Mouse (Mus musculus): ENCODE measurements at regions not wholly inside any gene's neighbourhood (a gene's known extent, or its start where the extent isn't known, plus 50 kb on each side); places are given as distances from the start of the nearest gene placed in this dataset.

- H3K27ac ChIP-seq, result no peak overlapping the region
- no peaks in the 10 kb centered on the region for H3K4me1 ChIP-seq
- 81% methylated on average over 2 of the region's 2 CpGs for WGBS
- no peak overlapping the region for H3K4me2 ChIP-seq (replicated peaks)
- no peak overlapping the region for H3K4me3 ChIP-seq
- no peak for ATAC-seq (ENCODE audit: low FRiP score)
- no peaks in the 10 kb centered on the region for H3K27me3 ChIP-seq
- H3K9ac ChIP-seq, result no peak overlapping the region
- H3K36me3 ChIP-seq, result no peaks in the 10 kb centered on the region
- H3K9me3 ChIP-seq (replicated peaks), result no peaks in the 10 kb centered on the region
Measured at GRCm38 (mm10) chr15:7663888-7664287, 146.8 kb upstream of the Gdnf start.

- no peak overlapping the region for H3K4me2 ChIP-seq (replicated peaks)
- H3K9me3 ChIP-seq (replicated peaks), result no peaks in the 10 kb centered on the region
- no peaks in the 10 kb centered on the region for H3K36me3 ChIP-seq
- no peaks in the 10 kb centered on the region for H3K27me3 ChIP-seq
- no peak for ATAC-seq (ENCODE audit: low FRiP score)
- H3K27ac ChIP-seq, result no peak overlapping the region
- no peaks in the 10 kb centered on the region for H3K4me1 ChIP-seq
- 75% methylated on average over 8 of the region's 8 CpGs for WGBS
- H3K9ac ChIP-seq, result no peak overlapping the region
- no peak overlapping the region for H3K4me3 ChIP-seq
Measured at GRCm38 (mm10) chr15:7669631-7670030, 141.0 kb upstream of the Gdnf start.

GRCm38 (mm10) chr15:7676970-7677369, 133.7 kb upstream of the Gdnf start:
- no peak overlapping the region for H3K4me3 ChIP-seq
- WGBS, result 66% methylated on average over 1 of the region's 1 CpGs
- no peaks in the 10 kb centered on the region for H3K27me3 ChIP-seq
- ATAC-seq (ENCODE audit: low FRiP score), result no peak
- H3K27ac ChIP-seq, result no peak overlapping the region
- no peaks in the 10 kb centered on the region for H3K9me3 ChIP-seq (replicated peaks)
- no peaks in the 10 kb centered on the region for H3K4me1 ChIP-seq
- no peaks in the 10 kb centered on the region for H3K36me3 ChIP-seq
- no peak overlapping the region for H3K9ac ChIP-seq
- H3K4me2 ChIP-seq (replicated peaks), result no peak overlapping the region

- no peak overlapping the region for H3K27ac ChIP-seq
- no peak overlapping the region for H3K4me2 ChIP-seq (replicated peaks)
- H3K36me3 ChIP-seq, result no peaks in the 10 kb centered on the region
- no peaks in the 10 kb centered on the region for H3K4me1 ChIP-seq
- ATAC-seq (ENCODE audit: low FRiP score), result no peak
- H3K9me3 ChIP-seq (replicated peaks), result no peaks in the 10 kb centered on the region
- no peak overlapping the region for H3K9ac ChIP-seq
- no peak overlapping the region for H3K4me3 ChIP-seq
- WGBS, result 95% methylated on average over 8 of the region's 8 CpGs
- no peaks in the 10 kb centered on the region for H3K27me3 ChIP-seq
Measured at GRCm38 (mm10) chr15:7678711-7679110, 131.9 kb upstream of the Gdnf start.

GRCm38 (mm10) chr15:7681011-7681410, 129.6 kb upstream of the Gdnf start:
- Histone ChIP-seq H3K27ac (no peak overlapping the region), H3K4me3 (no peak overlapping the region), H3K4me2 (replicated peaks) (no peak overlapping the region), H3K27me3 (no peaks in the 10 kb centered on the region), H3K9me3 (replicated peaks) (no peaks in the 10 kb centered on the region), H3K4me1 (no peaks in the 10 kb centered on the region), H3K36me3 (no peaks in the 10 kb centered on the region), H3K9ac (no peak overlapping the region)
- ATAC-seq (ENCODE audit: low FRiP score), result no peak
- 84% methylated on average over 4 of the region's 4 CpGs for WGBS

GRCm38 (mm10) chr15:7683235-7683974, 127.2 kb upstream of the Gdnf start:
- no peak overlapping the region for H3K4me2 ChIP-seq (replicated peaks)
- no peaks in the 10 kb centered on the region for H3K27me3 ChIP-seq
- H3K27ac ChIP-seq, result no peak overlapping the region
- no peak overlapping the region for H3K9ac ChIP-seq
- no peak for ATAC-seq (ENCODE audit: low FRiP score)
- no peak overlapping the region for H3K4me3 ChIP-seq
- WGBS, result 60% methylated on average over 8 of the region's 8 CpGs
- no peaks in the 10 kb centered on the region for H3K36me3 ChIP-seq
- H3K4me1 ChIP-seq, result no peaks in the 10 kb centered on the region
- no peaks in the 10 kb centered on the region for H3K9me3 ChIP-seq (replicated peaks)

- no peak overlapping the region for H3K4me3 ChIP-seq
- no peak for ATAC-seq (ENCODE audit: low FRiP score)
- H3K9ac ChIP-seq, result no peak overlapping the region
- H3K27me3 ChIP-seq, result no peaks in the 10 kb centered on the region
- H3K36me3 ChIP-seq, result no peaks in the 10 kb centered on the region
- WGBS, result 75% methylated on average over 1 of the region's 1 CpGs
- no peaks in the 10 kb centered on the region for H3K9me3 ChIP-seq (replicated peaks)
- H3K4me2 ChIP-seq (replicated peaks), result no peak overlapping the region
- no peak overlapping the region for H3K27ac ChIP-seq
- H3K4me1 ChIP-seq, result no peaks in the 10 kb centered on the region
Measured at GRCm38 (mm10) chr15:7691251-7691650, 119.4 kb upstream of the Gdnf start.

GRCm38 (mm10) chr15:7692096-7692495, 118.5 kb upstream of the Gdnf start:
- no peak for ATAC-seq (ENCODE audit: low FRiP score)
- WGBS, result 83% methylated on average over 3 of the region's 3 CpGs
- no peak overlapping the region for H3K27ac ChIP-seq

GRCm38 (mm10) chr15:7694037-7694436, 116.6 kb upstream of the Gdnf start:
- no peak overlapping the region for H3K9ac ChIP-seq
- 90% methylated on average over 5 of the region's 5 CpGs for WGBS
- H3K4me2 ChIP-seq (replicated peaks), result no peak overlapping the region
- ATAC-seq (ENCODE audit: low FRiP score), result no peak
- no peaks in the 10 kb centered on the region for H3K9me3 ChIP-seq (replicated peaks)
- no peaks in the 10 kb centered on the region for H3K4me1 ChIP-seq
- H3K27ac ChIP-seq, result no peak overlapping the region
- H3K4me3 ChIP-seq, result no peak overlapping the region
- H3K27me3 ChIP-seq, result no peaks in the 10 kb centered on the region
- no peaks in the 10 kb centered on the region for H3K36me3 ChIP-seq

More at GRCm38 (mm10) chr15:7692096-7692495, 118.5 kb upstream of the Gdnf start:
- Histone ChIP-seq H3K9ac (no peak overlapping the region), H3K9me3 (replicated peaks) (no peaks in the 10 kb centered on the region), H3K4me3 (no peak overlapping the region), H3K4me1 (no peaks in the 10 kb centered on the region), H3K4me2 (replicated peaks) (no peak overlapping the region), H3K27me3 (no peaks in the 10 kb centered on the region), H3K36me3 (no peaks in the 10 kb centered on the region)

- Histone ChIP-seq H3K36me3 (no peaks in the 10 kb centered on the region), H3K9ac (no peak overlapping the region)
Measured at GRCm38 (mm10) chr15:7697724-7698123, 112.9 kb upstream of the Gdnf start.

GRCm38 (mm10) chr15:7708836-7709235, 101.8 kb upstream of the Gdnf start:
- Histone ChIP-seq H3K27ac (no peak overlapping the region), H3K27me3 (no peaks in the 10 kb centered on the region), H3K4me1 (no peaks in the 10 kb centered on the region), H3K9me3 (replicated peaks) (no peaks in the 10 kb centered on the region), H3K9ac (no peak overlapping the region), H3K36me3 (no peaks in the 10 kb centered on the region), H3K4me2 (replicated peaks) (no peak overlapping the region), H3K4me3 (no peak overlapping the region)
- 93% methylated on average over 5 of the region's 5 CpGs for WGBS
- ATAC-seq (ENCODE audit: low FRiP score), result no peak

More at GRCm38 (mm10) chr15:7697724-7698123, 112.9 kb upstream of the Gdnf start:
- no peak overlapping the region for H3K4me2 ChIP-seq (replicated peaks)
- ATAC-seq (ENCODE audit: low FRiP score), result no peak
- H3K9me3 ChIP-seq (replicated peaks), result no peaks in the 10 kb centered on the region
- no peak overlapping the region for H3K4me3 ChIP-seq
- WGBS, result 67% methylated on average over 3 of the region's 3 CpGs
- H3K4me1 ChIP-seq, result no peaks in the 10 kb centered on the region
- no peaks in the 10 kb centered on the region for H3K27me3 ChIP-seq
- H3K27ac ChIP-seq, result no peak overlapping the region

GRCm38 (mm10) chr15:7714641-7715040, 96.0 kb upstream of the Gdnf start:
- Histone ChIP-seq H3K9ac (no peak overlapping the region), H3K4me3 (no peak overlapping the region), H3K36me3 (no peaks in the 10 kb centered on the region), H3K4me1 (no peaks in the 10 kb centered on the region), H3K27me3 (no peaks in the 10 kb centered on the region), H3K27ac (no peak overlapping the region), H3K4me2 (replicated peaks) (no peak overlapping the region), H3K9me3 (replicated peaks) (no peaks in the 10 kb centered on the region)
- 76% methylated on average over 1 of the region's 1 CpGs for WGBS
- ATAC-seq (ENCODE audit: low FRiP score), result no peak

GRCm38 (mm10) chr15:7716188-7716587, 94.5 kb upstream of the Gdnf start:
- ATAC-seq (ENCODE audit: low FRiP score), result no peak
- H3K9me3 ChIP-seq (replicated peaks), result no peaks in the 10 kb centered on the region
- no peaks in the 10 kb centered on the region for H3K36me3 ChIP-seq
- no peaks in the 10 kb centered on the region for H3K4me1 ChIP-seq
- H3K27me3 ChIP-seq, result no peaks in the 10 kb centered on the region
- H3K4me2 ChIP-seq (replicated peaks), result no peak overlapping the region
- WGBS, result 79% methylated on average over 1 of the region's 1 CpGs
- no peak overlapping the region for H3K4me3 ChIP-seq
- H3K27ac ChIP-seq, result no peak overlapping the region
- no peak overlapping the region for H3K9ac ChIP-seq
